Mouse (Mus musculus) C2C12 (cell line): ENCODE data around the gene Gsg1. TPM values are rescaled to one million over a fixed set of nuclear protein-coding genes. Genes with fewer than 3 reads are reported as not detected.

Source experiments
- H3K27me3 ChIP-seq: one replicate; pipeline ENCODE4 v1.6.1; 2011; ENCODE audit not compliant: control insufficient read depth, insufficient read depth, insufficient read length
- H3K36me3 ChIP-seq: one replicate; pipeline ENCODE4 v1.6.1; 2011; ENCODE audit not compliant: control insufficient read depth, insufficient read depth
- H3K4me3 ChIP-seq: one replicate; pipeline ENCODE4 v1.5.1; 2011; ENCODE audit warnings: mild to moderate bottlenecking, control low read depth; ENCODE audit not compliant: poor library complexity, insufficient read depth, severe bottlenecking
- H3K79me2 ChIP-seq: one replicate; pipeline ENCODE4 v1.6.1; 2011; ENCODE audit not compliant: control insufficient read depth, insufficient read depth
- H3K79me3 ChIP-seq: one replicate; pipeline ENCODE4 v1.6.1; 2011; ENCODE audit warnings: low read depth, control low read depth
- H3ac ChIP-seq: one replicate; pipeline ENCODE3; 2011; ENCODE audit warnings: low read depth; ENCODE audit not compliant: control insufficient read depth, insufficient read length
- CEBPB ChIP-seq: IDR thresholded peaks from one replicate; pipeline ENCODE4 v1.6.1; 2011; ENCODE audit warnings: low read depth, mild to moderate bottlenecking, control low read depth, moderate library complexity
- CTCF ChIP-seq: IDR thresholded peaks from one replicate; pipeline ENCODE4 v1.5.1; 2011; ENCODE audit not compliant: control insufficient read depth, insufficient read depth, insufficient read length
- FOSL1 ChIP-seq: IDR thresholded peaks from one replicate; pipeline ENCODE4 v1.8.0; 2011; ENCODE audit warnings: mild to moderate bottlenecking, low read length; ENCODE audit not compliant: poor library complexity, insufficient read depth, severe bottlenecking
- MAX ChIP-seq: IDR thresholded peaks from one replicate; pipeline ENCODE4 v1.6.1; 2011; ENCODE audit warnings: mild to moderate bottlenecking, control low read depth
- MYOD1 ChIP-seq: IDR thresholded peaks from one replicate; pipeline ENCODE4 v1.6.1; 2011; ENCODE audit warnings: low read depth; ENCODE audit not compliant: control insufficient read depth, insufficient read length
- MYOG ChIP-seq: IDR thresholded peaks from one replicate; pipeline ENCODE4 v1.6.1; 2011; ENCODE audit not compliant: control insufficient read depth, insufficient read length; ENCODE audit errors: extremely low read depth
- USF1 ChIP-seq: IDR thresholded peaks from one replicate; pipeline ENCODE4 v1.6.1; 2011; ENCODE audit warnings: low read depth, mild to moderate bottlenecking, control low read depth, moderate library complexity
- polyA plus RNA-seq: library from polyadenylated mRNA; unstranded; fragments of >200 nt; fragmentation: generic; extraction: Trizol; gene quantifications from one replicate; pipeline ENCODE4 v1.2.1, GENCODE M21; 2012; ENCODE audit warnings: missing spikeins

Gene Gsg1
- polyA plus RNA-seq, 1 experiment, result 0.15 TPM

- H3ac ChIP-seq, result no peak overlapping the region
- no peaks in the 10 kb centered on the region for H3K36me3 ChIP-seq
- H3K4me3 ChIP-seq, result no peak overlapping the region
- H3K79me3 ChIP-seq, result no peaks in the 10 kb centered on the region
- no peaks in the 10 kb centered on the region for H3K27me3 ChIP-seq
- TF ChIP-seq CEBPB (no peak), FOSL1 (no peak)
- no peaks in the 10 kb centered on the region for H3K79me2 ChIP-seq
These were observed 21.5 kb downstream of the Gsg1 start for GRCm38 (mm10) chr6:135232443-135233182.

GRCm38 (mm10) chr6:135230586-135230985, 23.6 kb downstream of the Gsg1 start:
- no peaks in the 10 kb centered on the region for H3K27me3 ChIP-seq
- no peak overlapping the region for H3ac ChIP-seq
- TF ChIP-seq CEBPB, result no peak
- TF ChIP-seq MYOG, result no peak
- TF ChIP-seq MAX, result no peak
- no peak for TF ChIP-seq MYOD1
- no peak for TF ChIP-seq FOSL1
- TF ChIP-seq CTCF, result no peak
- no peak for TF ChIP-seq USF1
- H3K79me3 ChIP-seq, result no peaks in the 10 kb centered on the region
- no peak overlapping the region for H3K4me3 ChIP-seq
- H3K79me2 ChIP-seq, result no peaks in the 10 kb centered on the region
- no peaks in the 10 kb centered on the region for H3K36me3 ChIP-seq

GRCm38 (mm10) chr6:135228465-135228941, 25.6 kb downstream of the Gsg1 start:
- H3K79me2 ChIP-seq, result no peaks in the 10 kb centered on the region
- no peaks in the 10 kb centered on the region for H3K27me3 ChIP-seq
- H3K36me3 ChIP-seq, result no peaks in the 10 kb centered on the region
- TF ChIP-seq FOSL1 (no peak), CTCF (no peak), CEBPB (no peak), MAX (no peak), USF1 (no peak), MYOD1 (no peak), MYOG (no peak)
- H3K4me3 ChIP-seq, result no peak overlapping the region
- H3ac ChIP-seq, result no peak overlapping the region
- no peaks in the 10 kb centered on the region for H3K79me3 ChIP-seq

GRCm38 (mm10) chr6:135223786-135224416, 30.2 kb downstream of the Gsg1 start:
- H3K27me3 ChIP-seq, result no peaks in the 10 kb centered on the region
- TF ChIP-seq MYOD1, result no peak
- TF ChIP-seq MYOG, result no peak
- TF ChIP-seq FOSL1, result no peak
- TF ChIP-seq MAX, result no peak
- TF ChIP-seq CEBPB, result no peak
- TF ChIP-seq CTCF, result no peak
- no peak for TF ChIP-seq USF1
- no peaks in the 10 kb centered on the region for H3K79me3 ChIP-seq
- H3K36me3 ChIP-seq, result peaks cover 5% of the 10 kb centered on the region
- H3K79me2 ChIP-seq, result no peaks in the 10 kb centered on the region
- no peak overlapping the region for H3ac ChIP-seq
- H3K4me3 ChIP-seq, result no peak overlapping the region

GRCm38 (mm10) chr6:135219916-135220315, 34.2 kb downstream of the Gsg1 start:
- no peak overlapping the region for H3ac ChIP-seq
- no peaks in the 10 kb centered on the region for H3K27me3 ChIP-seq
- H3K79me2 ChIP-seq, result no peaks in the 10 kb centered on the region
- H3K79me3 ChIP-seq, result no peaks in the 10 kb centered on the region
- no peak overlapping the region for H3K4me3 ChIP-seq
- no peak for TF ChIP-seq MYOG
- no peak for TF ChIP-seq CTCF
- TF ChIP-seq USF1, result no peak
- no peak for TF ChIP-seq MAX
- no peak for TF ChIP-seq FOSL1
- TF ChIP-seq MYOD1, result no peak
- no peak for TF ChIP-seq CEBPB
- peaks cover 14% of the 10 kb centered on the region for H3K36me3 ChIP-seq

GRCm38 (mm10) chr6:135218330-135218729, 35.8 kb downstream of the Gsg1 start:
- TF ChIP-seq MYOD1, result no peak
- no peak for TF ChIP-seq USF1
- no peak for TF ChIP-seq MAX
- TF ChIP-seq CEBPB, result no peak
- no peak for TF ChIP-seq MYOG
- TF ChIP-seq CTCF, result no peak
- TF ChIP-seq FOSL1, result no peak
- Histone ChIP-seq H3K4me3 (no peak overlapping the region), H3ac (no peak overlapping the region), H3K79me3 (no peaks in the 10 kb centered on the region), H3K27me3 (no peaks in the 10 kb centered on the region), H3K79me2 (no peaks in the 10 kb centered on the region), H3K36me3 (peaks cover 14% of the 10 kb centered on the region)
